Mouse (Mus musculus) lung, postnatal 0 days (tissue): Measurements from ENCODE around the gene 1700017B05Rik. TPM values are rescaled to one million over a fixed set of nuclear protein-coding genes. Genes with fewer than 3 reads are reported as not detected.
"Not testable (repeated sequence)": the region's sequence is repeated elsewhere in the genome, so short reads cannot be mapped to it uniquely, and the experiment has no call there.

Experiments used
- ATAC-seq: fragments of 200-750 bp; cut with Nextera tagmentation; 2 replicates; pipeline ENCODE4 v1.8.0; 2017; ENCODE audit warnings: moderate library complexity
- DNase-seq: peaks from one replicate; pipeline ENCODE4 v3.0.0-alpha.2; 2016; ENCODE audit warnings: low spot score
- H3K27ac ChIP-seq: fragments of 300-500 bp; sonication (generic); 2 replicates; pipeline ENCODE4 v1.5.1; 2014; ENCODE audit warnings: antibody characterized with exemption, mild to moderate bottlenecking, low read length, mixed read lengths
- H3K27me3 ChIP-seq: fragments of 300-500 bp; sonication (generic); replicated peaks from 2 replicates; pipeline ENCODE4 v1.6.1; 2014; ENCODE audit warnings: low read length, mixed read lengths; ENCODE audit not compliant: insufficient read depth
- H3K36me3 ChIP-seq: fragments of 300-500 bp; sonication (generic); 2 replicates; pipeline ENCODE4 v1.6.1; 2014; ENCODE audit warnings: low read length, mixed read lengths; ENCODE audit not compliant: insufficient read depth
- H3K4me1 ChIP-seq: fragments of 300-500 bp; sonication (generic); 2 replicates; pipeline ENCODE4 v1.6.1; 2014; ENCODE audit warnings: antibody characterized with exemption, low read depth, low read length, mixed read lengths; ENCODE audit not compliant: insufficient read depth
- H3K4me2 ChIP-seq: fragments of 300-500 bp; sonication (generic); replicated peaks from 2 replicates; pipeline ENCODE4 v1.6.1; 2014; ENCODE audit warnings: low read depth, mild to moderate bottlenecking, low read length, moderate library complexity, mixed read lengths
- H3K4me3 ChIP-seq: fragments of 300-500 bp; sonication (generic); 2 replicates; pipeline ENCODE4 v1.5.1; 2014; ENCODE audit warnings: low read depth, low read length
- H3K9ac ChIP-seq: fragments of 300-500 bp; sonication (generic); replicated peaks from 2 replicates; pipeline ENCODE4 v1.6.1; 2014; ENCODE audit warnings: low read depth, mild to moderate bottlenecking
- H3K9me3 ChIP-seq: fragments of 300-500 bp; sonication (generic); 2 replicates; pipeline ENCODE4 v1.6.1; 2016; ENCODE audit warnings: low read length, mixed read lengths
- CTCF ChIP-seq: IDR thresholded peaks from 2 replicates; pipeline ENCODE4 v1.5.1; 2016; ENCODE audit warnings: antibody characterized with exemption, mild to moderate bottlenecking
- EP300 ChIP-seq: IDR thresholded peaks from 2 replicates; pipeline ENCODE4 v1.6.1; 2016; ENCODE audit warnings: antibody characterized with exemption, mild to moderate bottlenecking, control low read depth
- WGBS: fragments of 180-500 bp; shearing (Covaris S2); extraction: QIAGEN DNeasy Blood & Tissue Kit; methylation state at CpG from one replicate; pipeline ENCODE4 v1.1.7; 2014; 5-methylcytosine and 5-hydroxymethylcytosine counted together
- polyA plus RNA-seq: library from polyadenylated mRNA; unstranded; fragments of >200 nt; fragmentation: Nextera tagmentation; extraction: Ambion mirVana; gene quantifications from 2 replicates; pipeline ENCODE4 v1.2.1, GENCODE M21; 2015

The 1700017B05Rik gene
- polyA plus RNA-seq, 1 experiment from 2014 or later, result 15.6 TPM

DNA sequence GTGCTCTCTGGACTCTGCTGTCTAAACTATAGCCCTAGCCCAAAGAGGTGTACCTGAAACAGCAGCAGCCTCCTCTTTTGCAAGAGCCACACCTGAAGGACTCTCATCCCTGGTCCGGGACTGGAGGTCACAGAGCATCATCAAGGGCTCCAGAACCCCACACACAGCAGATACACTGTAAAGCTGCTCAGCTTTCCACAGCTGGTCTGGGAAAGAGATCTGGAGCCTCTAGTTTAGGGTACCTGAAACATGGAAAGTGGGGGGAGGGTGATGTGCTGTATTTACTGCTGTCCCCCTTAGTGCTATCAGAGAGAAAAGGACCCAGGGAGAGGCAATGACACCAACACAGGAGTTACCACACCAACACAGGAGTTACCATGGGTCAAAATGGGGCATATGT, 42.9 kb downstream of the 1700017B05Rik start:
- Histone ChIP-seq H3K27ac (no peak overlapping the region), H3K4me1 (no peaks in the 10 kb centered on the region), H3K9ac (no peak overlapping the region), H3K4me2 (no peak overlapping the region), H3K4me3 (no peak overlapping the region), H3K27me3 (no peaks in the 10 kb centered on the region), H3K36me3 (no peaks in the 10 kb centered on the region), H3K9me3 (no peaks in the 10 kb centered on the region)
- TF ChIP-seq CTCF, result no peak
- no peak for TF ChIP-seq EP300
- ATAC-seq, result no peak
- DNase-seq, result no peak
- 71% methylated on average over 1 of the region's 1 CpGs for WGBS

DNA sequence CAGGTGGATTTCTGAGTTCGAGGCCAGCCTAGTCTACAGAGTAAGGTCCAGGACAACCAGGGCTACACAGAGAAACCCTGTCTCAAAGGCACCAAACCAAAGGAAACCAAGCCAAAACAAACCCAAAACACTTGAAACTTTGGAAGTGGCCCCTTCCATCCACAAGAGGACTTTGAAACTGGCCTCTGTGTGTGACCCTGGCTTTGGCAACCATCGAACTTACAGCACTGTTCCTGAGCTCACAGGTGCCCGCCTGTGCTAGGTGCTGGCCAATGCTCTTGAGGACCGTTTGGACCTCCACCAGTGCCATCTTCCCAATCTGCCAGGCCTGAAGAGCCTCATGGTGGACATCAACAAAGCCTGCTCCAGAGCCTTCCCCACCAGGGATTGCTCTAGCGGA, 43.6 kb downstream of the 1700017B05Rik start:
- no peak for ATAC-seq
- H3K4me2 ChIP-seq, result no peak overlapping the region
- no peak for TF ChIP-seq EP300
- TF ChIP-seq CTCF, result no peak
- H3K4me3 ChIP-seq, result no peak overlapping the region
- no peak overlapping the region for H3K9ac ChIP-seq
- no peaks in the 10 kb centered on the region for H3K9me3 ChIP-seq
- H3K4me1 ChIP-seq, result no peaks in the 10 kb centered on the region
- no peaks in the 10 kb centered on the region for H3K36me3 ChIP-seq
- no peak for DNase-seq
- H3K27me3 ChIP-seq, result no peaks in the 10 kb centered on the region
- H3K27ac ChIP-seq, result no peak overlapping the region
- 71% methylated on average over 5 of the region's 5 CpGs for WGBS

DNA sequence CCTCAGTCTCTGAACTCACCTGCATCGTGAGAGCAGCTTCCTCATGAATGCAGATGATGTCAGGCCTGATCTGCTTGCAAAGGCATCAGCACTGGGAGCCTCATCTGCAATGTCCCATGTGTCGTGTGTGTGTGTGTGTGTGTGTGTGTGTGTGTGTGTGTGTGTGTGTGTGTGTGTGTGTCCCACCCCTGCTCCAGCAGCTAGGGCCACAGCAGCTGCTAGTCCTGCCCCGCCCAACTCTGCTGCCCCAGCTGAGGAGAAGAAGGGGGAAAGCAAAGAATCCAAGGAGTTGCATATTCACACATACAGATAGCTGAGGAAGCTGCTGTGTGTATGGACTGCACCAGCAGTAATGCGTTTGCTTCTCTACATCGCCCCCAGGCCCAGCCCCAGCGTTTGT, 45.2 kb downstream of the 1700017B05Rik start:
- H3K4me3 ChIP-seq, result no peak overlapping the region
- H3K9ac ChIP-seq, result no peak overlapping the region
- H3K4me1 ChIP-seq, result no peaks in the 10 kb centered on the region
- no peak overlapping the region for H3K4me2 ChIP-seq
- DNase-seq (no peak), ATAC-seq (no peak)
- WGBS, result 73% methylated on average over 6 of the region's 6 CpGs
- no peaks in the 10 kb centered on the region for H3K27me3 ChIP-seq
- H3K36me3 ChIP-seq, result no peaks in the 10 kb centered on the region
- H3K27ac ChIP-seq, result no peak overlapping the region
- TF ChIP-seq CTCF (no peak), EP300 (no peak)
- no peaks in the 10 kb centered on the region for H3K9me3 ChIP-seq

GRCm38 (mm10) chr9:57214500-57214899, 47.9 kb downstream of the 1700017B05Rik start:
- ATAC-seq, result no peak
- TF ChIP-seq CTCF (no peak), EP300 (no peak)
- WGBS, result 67% methylated on average over 6 of the region's 6 CpGs
- no peak for DNase-seq
- Histone ChIP-seq H3K27me3 (no peaks in the 10 kb centered on the region), H3K36me3 (no peaks in the 10 kb centered on the region), H3K9ac (no peak overlapping the region), H3K4me3 (no peak overlapping the region), H3K4me2 (no peak overlapping the region), H3K4me1 (no peaks in the 10 kb centered on the region), H3K27ac (no peak overlapping the region), H3K9me3 (no peaks in the 10 kb centered on the region)

DNA sequence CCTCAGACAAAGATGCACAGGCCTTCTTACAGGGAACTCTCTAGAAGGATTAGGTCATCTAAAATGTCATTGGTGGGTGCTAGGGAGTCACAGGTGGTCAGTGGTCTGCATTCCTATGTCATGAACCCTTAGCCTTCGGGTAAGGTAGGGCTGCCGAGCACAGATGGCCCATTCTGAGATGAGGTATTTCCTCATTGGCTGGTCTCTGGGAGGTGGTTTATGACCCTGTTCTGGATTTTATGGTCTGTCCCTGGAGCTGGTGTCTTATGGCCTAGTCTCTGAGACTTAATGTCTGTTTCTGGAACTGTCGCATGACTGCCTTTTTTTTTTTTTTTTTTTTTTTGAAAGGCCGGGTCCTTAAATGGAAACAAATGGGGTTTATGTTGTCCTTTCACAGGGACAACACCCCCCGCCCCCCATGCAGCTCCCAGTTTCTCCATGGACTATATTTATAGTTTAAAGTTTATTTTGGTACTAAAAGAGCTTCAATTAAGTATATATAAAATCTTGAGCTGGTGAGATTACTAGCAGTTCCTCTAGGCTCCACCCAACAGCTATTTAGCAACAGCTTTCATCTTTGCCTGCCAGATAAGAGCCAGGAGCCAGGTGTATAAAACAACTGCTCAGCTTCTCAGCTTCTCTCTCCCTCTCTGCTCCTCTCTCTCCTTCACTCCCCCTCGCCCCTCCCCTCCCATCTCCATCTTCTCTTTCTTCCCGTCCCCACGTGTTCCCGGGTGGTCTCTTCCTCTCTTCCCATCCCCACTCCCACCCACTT, 49.8 kb downstream of the 1700017B05Rik start:
- no peak for ATAC-seq
- no peaks in the 10 kb centered on the region for H3K9me3 ChIP-seq
- no peak overlapping the region for H3K9ac ChIP-seq
- TF ChIP-seq CTCF, result no peak
- no peak for TF ChIP-seq EP300
- no peak overlapping the region for H3K4me3 ChIP-seq
- H3K36me3 ChIP-seq, result no peaks in the 10 kb centered on the region
- DNase-seq, result no peak
- no peak overlapping the region for H3K4me2 ChIP-seq
- no peak overlapping the region for H3K27ac ChIP-seq
- WGBS, result 60% methylated on average over 9 of the region's 9 CpGs
- no peaks in the 10 kb centered on the region for H3K4me1 ChIP-seq
- H3K27me3 ChIP-seq, result no peaks in the 10 kb centered on the region

DNA sequence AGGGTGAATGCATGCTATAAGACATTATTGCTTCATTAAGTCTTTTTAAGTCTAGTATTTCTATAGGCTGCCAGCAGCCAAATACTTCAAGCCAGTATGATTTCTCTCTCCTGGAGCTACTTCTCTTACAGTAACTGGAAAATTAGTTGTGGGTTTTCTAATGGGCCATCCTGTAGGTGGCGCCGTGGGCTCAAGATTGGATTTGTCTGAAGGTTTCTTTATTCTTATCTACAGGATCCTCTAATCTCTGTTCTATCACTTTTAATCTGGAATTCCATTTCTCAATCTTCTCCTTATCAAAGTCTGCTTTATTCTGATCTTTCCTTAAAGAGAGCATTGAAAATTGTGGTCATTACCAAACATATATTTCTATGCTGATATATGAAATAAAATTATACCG, 53.1 kb downstream of the 1700017B05Rik start:
- Histone ChIP-seq H3K27me3 (no peaks in the 10 kb centered on the region), H3K9me3 (no peaks in the 10 kb centered on the region), H3K9ac (no peak overlapping the region), H3K4me2 (no peak overlapping the region), H3K4me3 (no peak overlapping the region), H3K4me1 (no peaks in the 10 kb centered on the region), H3K36me3 (no peaks in the 10 kb centered on the region), H3K27ac (no peak overlapping the region)
- DNase-seq (peak; percentile 71), ATAC-seq (no peak)
- TF ChIP-seq CTCF (peak; percentile 72), EP300 (no peak)
- WGBS, result 29% methylated on average over 3 of the region's 3 CpGs

- no peaks in the 10 kb centered on the region for H3K36me3 ChIP-seq
- DNase-seq (no peak), ATAC-seq (no peak)
- no peak overlapping the region for H3K4me3 ChIP-seq
- H3K27ac ChIP-seq, result no peak overlapping the region
- WGBS, result 53% methylated on average over 2 of the region's 2 CpGs
- TF ChIP-seq EP300 (no peak), CTCF (no peak)
- H3K27me3 ChIP-seq, result no peaks in the 10 kb centered on the region
- H3K9ac ChIP-seq, result no peak overlapping the region
- H3K9me3 ChIP-seq, result no peaks in the 10 kb centered on the region
- H3K4me2 ChIP-seq, result no peak overlapping the region
- H3K4me1 ChIP-seq, result no peaks in the 10 kb centered on the region
These were observed 55.5 kb downstream of the 1700017B05Rik start for GRCm38 (mm10) chr9:57206896-57207295.

GRCm38 (mm10) chr9:57203571-57203970, 58.8 kb downstream of the 1700017B05Rik start:
- not testable (repeated sequence) for ATAC-seq, H3K9ac ChIP-seq, H3K27ac ChIP-seq, H3K4me2 ChIP-seq, DNase-seq, H3K4me3 ChIP-seq, H3K9me3 ChIP-seq, H3K27me3 ChIP-seq, H3K4me1 ChIP-seq, H3K36me3 ChIP-seq
- WGBS, result 79% methylated on average over 13 of the region's 13 CpGs
